Mouse (Mus musculus) brain, embryonic 18.5 days (tissue): ENCODE results near the gene Tgm3.

Experiments
- DNase-seq: peaks from one replicate; pipeline ENCODE4 v3.0.0-alpha.2; 2012; ENCODE audit warnings: low read depth, low spot score

Tgm3 gene

GRCm38 (mm10) chr2:130070396-130070795 lies 58.2 kb downstream of the Tgm3 start:
- DNase-seq = no peak
